Mouse (Mus musculus) layer of hippocampus, adult 9-11 months (tissue): Measurements from ENCODE around the gene Cox6b1.

Experiments used
- DNase-seq: peaks from one replicate; pipeline ENCODE4 v3.0.0; 2022

The Cox6b1 gene

GRCm38 (mm10) chr7:30584339-30584738 lies 41.6 kb downstream of the Cox6b1 start:
- no peak for DNase-seq

GRCm38 (mm10) chr7:30581547-30581946 lies 44.4 kb downstream of the Cox6b1 start:
- DNase-seq = no peak

- no peak for DNase-seq
These were observed 46.0 kb downstream of the Cox6b1 start for GRCm38 (mm10) chr7:30579950-30580349.

GRCm38 (mm10) chr7:30572969-30573368 lies 53.0 kb downstream of the Cox6b1 start:
- DNase-seq = no peak

GRCm38 (mm10) chr7:30572389-30572788 lies 53.6 kb downstream of the Cox6b1 start:
- no peak for DNase-seq

GRCm38 (mm10) chr7:30567555-30567954 lies 58.4 kb downstream of the Cox6b1 start:
- no peak for DNase-seq
